Mouse (Mus musculus): ENCODE results near the gene Adam29. TPM values are rescaled to one million over a fixed set of nuclear protein-coding genes. Genes with fewer than 3 reads are reported as not detected.

Adam29 gene
- polyA plus RNA-seq (2012; ENCODE audit: insufficient read depth, insufficient read length, missing spikeins), result not detected in 2 replicates

- H3K27ac ChIP-seq (replicated peaks; ENCODE audit: low read depth, low read length), result no peak within 1 kb of the TSS
- no peaks in the 10 kb centered on the region for H3K4me1 ChIP-seq (ENCODE audit: control insufficient read depth, insufficient read depth, insufficient read length, low read length)
- no peak within 1 kb of the TSS for H3K4me3 ChIP-seq (ENCODE audit: insufficient read depth, low read depth, low read length)
Observed at GRCm38 (mm10) chr8:55906848-55907247, at the start of gene Adam29. Gene Adam29, minus strand, starts transcription at chr8:55906948.

GRCm38 (mm10) chr8:55940526-55940880, 33.8 kb upstream of the Adam29 start:
- no peak overlapping the region for H3K27ac ChIP-seq (replicated peaks; ENCODE audit: low read depth, low read length)
- no peaks in the 10 kb centered on the region for H3K4me1 ChIP-seq (ENCODE audit: control insufficient read depth, insufficient read depth, insufficient read length, low read length)
- H3K4me3 ChIP-seq (ENCODE audit: insufficient read depth, low read depth, low read length), result no peak overlapping the region

GRCm38 (mm10) chr8:55939870-55940525, 33.2 kb upstream of the Adam29 start, which contains the start of gene Glra3:
Gene Glra3, plus strand, starts transcription at chr8:55940460.
- H3K4me1 ChIP-seq (ENCODE audit: control insufficient read depth, insufficient read depth, insufficient read length, low read length), result no peaks in the 10 kb centered on the region
- H3K27ac ChIP-seq (replicated peaks; ENCODE audit: low read depth, low read length), result no peak within 1 kb of the TSS
- H3K4me3 ChIP-seq (ENCODE audit: insufficient read depth, low read depth, low read length), result no peak within 1 kb of the TSS

Other genes starting within 250 kb of the Adam29 start
- gene Glra3, start 33.5 kb upstream of the Adam29 start, polyA plus RNA-seq (2012; ENCODE audit: insufficient read depth, insufficient read length, missing spikeins), result not detected in 2 replicates

Data from brown adipose tissue, adult 24 weeks (tissue).